34 mouse cellular contexts compared by ENCODE assay signal in the genomic region with DNA sequence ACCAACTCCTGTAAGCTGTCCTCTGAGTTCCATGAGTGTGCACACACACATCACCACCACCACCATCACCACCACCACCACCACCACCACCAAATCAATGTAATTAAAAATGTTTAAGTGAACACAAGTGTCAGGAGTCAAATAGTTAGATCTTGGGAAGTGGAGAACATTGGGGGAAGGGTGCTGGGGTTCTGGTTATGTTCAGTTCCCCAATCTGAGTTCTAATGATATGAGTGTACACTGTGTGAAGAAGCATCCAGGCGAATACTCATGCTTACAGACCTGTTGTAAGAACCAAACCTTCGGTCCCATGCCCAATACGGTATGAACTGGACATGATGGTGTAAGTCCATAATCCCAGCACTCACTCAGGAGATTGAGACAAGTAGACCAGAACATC.
"Had no signal": no experiment of that assay in that cellular context is flagged by ENCODE, and none has a peak within 500 bp of the region (broad histone marks: within the 10 kb centered on the region; RNA-seq: fewer than 3 reads in every experiment).

No protein-coding gene starts in this region.

- H3K36me3 ChIP-seq: heart, embryonic 12.5 days; heart, embryonic 13.5 days; heart, embryonic 15.5 days; hindbrain, embryonic 10.5 days; hindbrain, embryonic 12.5 days; hindbrain, embryonic 13.5 days; hindbrain, embryonic 15.5 days; intestine, embryonic 15.5 days; kidney, embryonic 15.5 days had no signal

- H3K4me3 ChIP-seq: heart, embryonic 12.5 days; heart, embryonic 13.5 days; heart, embryonic 15.5 days; hindbrain, embryonic 10.5 days; hindbrain, embryonic 12.5 days; hindbrain, embryonic 13.5 days; hindbrain, embryonic 15.5 days; intestine, embryonic 15.5 days; kidney, embryonic 15.5 days; layer of hippocampus, adult 2 months; left cerebral cortex, adult 2 months had no signal

- H3K4me1 ChIP-seq: hindbrain, embryonic 10.5 days; hindbrain, embryonic 12.5 days; hindbrain, embryonic 13.5 days; hindbrain, embryonic 15.5 days; kidney, embryonic 15.5 days had no signal

- H3K27me3 ChIP-seq: heart, embryonic 12.5 days; heart, embryonic 13.5 days; heart, embryonic 15.5 days; hindbrain, embryonic 12.5 days; hindbrain, embryonic 13.5 days; hindbrain, embryonic 15.5 days; intestine, embryonic 15.5 days; kidney, embryonic 15.5 days had no signal

- ATAC-seq: hindbrain, embryonic 16.5 days; hindbrain, postnatal 0 days; inflammation-experienced regulatory T-cells, adult 6 months; intestine, embryonic 16.5 days had no signal

- H3K9ac ChIP-seq: heart, embryonic 12.5 days; heart, embryonic 13.5 days; heart, embryonic 15.5 days; hindbrain, embryonic 12.5 days; hindbrain, embryonic 13.5 days; hindbrain, embryonic 14.5 days; hindbrain, embryonic 15.5 days; intestine, embryonic 15.5 days; kidney, embryonic 15.5 days had no signal

- H3K9me3 ChIP-seq: heart, embryonic 13.5 days; heart, embryonic 15.5 days; hindbrain, embryonic 10.5 days; hindbrain, embryonic 12.5 days; hindbrain, embryonic 13.5 days; hindbrain, embryonic 15.5 days; intestine, embryonic 15.5 days; kidney, embryonic 15.5 days had no signal

- DNase-seq: heart, postnatal 10 days; heart, postnatal 14 days; heart, postnatal 36 days; heart, postnatal 4 days; kidney, adult 11 months; kidney, adult 18-20 months; kidney, adult 2 months; kidney, adult 8-10 months; kidney, adult 9 months; kidney, postnatal 10 days; kidney, postnatal 14 days; kidney, postnatal 25 days; kidney, postnatal 36 days; kidney, postnatal 4 days; layer of hippocampus, adult 9-11 months; layer of hippocampus, postnatal 36 days had no signal

- H3K4me2 ChIP-seq: heart, embryonic 11.5 days; heart, embryonic 12.5 days; heart, embryonic 13.5 days; heart, embryonic 15.5 days; hindbrain, embryonic 12.5 days; hindbrain, embryonic 13.5 days; hindbrain, embryonic 14.5 days; hindbrain, embryonic 15.5 days; intestine, embryonic 15.5 days; kidney, embryonic 15.5 days had no signal

- H3K27ac ChIP-seq: heart, embryonic 15.5 days; hindbrain, embryonic 10.5 days; hindbrain, embryonic 12.5 days; hindbrain, embryonic 13.5 days; hindbrain, embryonic 14.5 days; hindbrain, embryonic 15.5 days; hindbrain, postnatal 0 days; intestine, embryonic 15.5 days; kidney, embryonic 15.5 days; kidney, postnatal 0 days; layer of hippocampus, adult 2 months; left cerebral cortex, adult 2 months had no signal
